Mouse (Mus musculus): ENCODE measurements around the gene Prdm10. TPM values are rescaled to one million over a fixed set of nuclear protein-coding genes. Genes with fewer than 3 reads are reported as not detected.

The Prdm10 gene
- total RNA-seq, 1 experiment from 2014 or later: 9.6 TPM

DNA sequence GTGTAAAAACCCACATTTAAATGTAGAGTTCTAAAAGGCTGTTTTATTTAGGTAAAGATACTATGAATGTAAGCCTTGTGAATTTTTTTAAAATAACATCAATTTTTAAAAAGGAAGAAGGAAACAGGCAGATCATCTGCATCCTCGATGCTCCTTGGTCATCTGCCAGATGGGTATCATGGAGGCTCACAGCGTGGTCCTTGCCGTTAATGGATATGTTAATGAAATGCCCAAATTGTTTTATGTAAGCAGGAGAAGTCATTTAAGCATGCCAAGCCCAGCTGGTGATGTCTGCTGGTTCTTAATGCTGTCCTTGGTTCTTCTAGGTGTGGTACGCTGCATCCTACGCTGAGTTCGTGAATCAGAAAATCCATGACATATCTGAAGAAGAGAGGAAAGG is 54.7 kb downstream of the Prdm10 start:
- ATAC-seq (replicated peaks; ENCODE audit: insufficient number of reproducible peaks, low FRiP score, low TSS enrichment, poor library complexity, severe bottlenecking): no peak

- no peak for ATAC-seq (replicated peaks; ENCODE audit: insufficient number of reproducible peaks, low FRiP score, low TSS enrichment, poor library complexity, severe bottlenecking)
These were observed 64.0 kb downstream of the Prdm10 start for GRCm38 (mm10) chr9:31344289-31344831.

DNA sequence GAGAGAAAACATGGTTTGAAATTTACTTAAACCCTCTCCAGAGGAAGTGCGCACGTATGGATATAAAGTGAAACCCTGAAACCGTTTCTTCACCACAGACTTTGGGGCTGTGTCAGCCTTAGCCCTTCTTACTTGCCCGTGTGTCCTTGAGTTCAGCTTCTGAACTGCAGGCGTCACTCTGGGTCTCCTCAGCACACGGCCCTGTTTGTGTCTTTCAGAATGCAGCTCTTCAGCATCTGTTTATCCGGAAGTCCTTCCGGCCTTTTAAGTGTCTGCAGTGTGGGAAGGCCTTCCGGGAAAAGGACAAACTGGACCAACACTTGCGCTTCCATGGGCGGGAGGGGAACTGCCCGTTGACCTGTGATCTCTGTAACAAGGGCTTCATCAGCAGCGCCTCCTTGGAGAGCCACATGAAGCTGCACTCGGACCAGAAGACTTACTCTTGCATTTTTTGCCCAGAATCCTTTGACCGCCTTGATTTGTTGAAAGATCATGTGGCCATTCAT is 66.3 kb downstream of the Prdm10 start:
- ATAC-seq (replicated peaks; ENCODE audit: insufficient number of reproducible peaks, low FRiP score, low TSS enrichment, poor library complexity, severe bottlenecking): no peak

GRCm38 (mm10) chr9:31348458-31348857 is 68.1 kb downstream of the Prdm10 start:
- no peak for ATAC-seq (replicated peaks; ENCODE audit: insufficient number of reproducible peaks, low FRiP score, low TSS enrichment, poor library complexity, severe bottlenecking)

DNA sequence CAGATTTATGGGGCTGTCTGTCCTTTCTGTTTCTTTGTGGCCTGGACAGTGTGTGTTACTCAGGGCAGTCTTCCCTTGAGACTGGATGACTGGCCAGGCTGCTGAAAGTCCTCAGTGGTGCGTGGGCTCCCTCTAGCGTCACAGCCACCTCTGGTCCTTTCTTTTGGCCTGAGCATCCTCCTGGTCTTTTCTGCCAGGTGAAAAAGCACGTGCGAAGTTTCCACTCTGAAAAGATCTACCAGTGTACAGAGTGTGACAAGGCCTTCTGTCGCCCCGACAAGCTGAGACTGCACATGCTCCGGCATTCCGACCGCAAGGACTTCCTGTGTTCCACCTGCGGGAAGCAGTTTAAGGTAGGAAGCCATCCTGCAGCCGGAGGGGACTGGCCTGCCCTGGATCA is 68.6 kb downstream of the Prdm10 start:
- peak; percentile 82; the same call in 1 of the 2 replicates for ATAC-seq (replicated peaks; ENCODE audit: insufficient number of reproducible peaks, low FRiP score, low TSS enrichment, poor library complexity, severe bottlenecking)

DNA sequence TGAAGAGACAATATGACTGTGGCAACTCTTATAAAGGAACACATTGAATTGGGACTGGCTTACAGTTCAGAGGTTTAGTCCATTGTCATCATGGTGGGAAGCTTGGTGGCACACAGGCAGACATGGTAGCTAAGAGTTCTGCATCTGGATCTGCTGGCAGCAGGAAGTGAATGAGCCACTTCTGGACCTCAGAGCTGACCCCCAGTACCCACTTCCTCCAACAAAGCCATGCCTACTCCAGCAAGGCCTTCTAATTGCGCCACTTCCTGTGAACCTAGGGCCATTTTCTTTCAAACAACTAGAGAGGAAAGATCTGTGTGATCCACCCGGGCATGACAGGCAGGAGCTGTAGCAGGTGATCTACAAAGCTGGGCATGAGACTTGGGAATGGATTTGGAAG is 72.4 kb downstream of the Prdm10 start:
- no peak for ATAC-seq (replicated peaks; ENCODE audit: insufficient number of reproducible peaks, low FRiP score, low TSS enrichment, poor library complexity, severe bottlenecking)

- no peak for ATAC-seq (replicated peaks; ENCODE audit: insufficient number of reproducible peaks, low FRiP score, low TSS enrichment, poor library complexity, severe bottlenecking)
These were observed 73.2 kb downstream of the Prdm10 start for GRCm38 (mm10) chr9:31353518-31353917.

DNA sequence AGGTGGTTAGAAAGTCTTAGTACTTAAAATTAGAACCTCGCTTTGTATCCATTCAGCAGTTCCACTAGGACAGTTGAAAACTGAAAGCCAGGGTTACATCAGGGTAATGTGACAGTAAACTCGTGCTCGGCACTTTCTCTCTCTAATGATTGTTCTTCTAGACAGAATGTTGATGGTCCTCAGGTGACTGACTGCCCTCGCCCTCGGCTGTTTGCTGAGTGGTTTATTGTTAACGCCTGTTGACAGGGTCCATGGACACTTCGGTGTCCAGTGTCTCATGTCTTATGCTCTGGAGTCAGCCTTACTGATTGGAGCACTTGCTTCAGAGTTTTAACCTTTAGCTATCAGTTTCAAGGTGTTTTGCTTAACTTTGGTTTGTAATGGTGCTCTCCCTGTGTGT is 73.7 kb downstream of the Prdm10 start:
- ATAC-seq (replicated peaks; ENCODE audit: insufficient number of reproducible peaks, low FRiP score, low TSS enrichment, poor library complexity, severe bottlenecking): no peak

DNA sequence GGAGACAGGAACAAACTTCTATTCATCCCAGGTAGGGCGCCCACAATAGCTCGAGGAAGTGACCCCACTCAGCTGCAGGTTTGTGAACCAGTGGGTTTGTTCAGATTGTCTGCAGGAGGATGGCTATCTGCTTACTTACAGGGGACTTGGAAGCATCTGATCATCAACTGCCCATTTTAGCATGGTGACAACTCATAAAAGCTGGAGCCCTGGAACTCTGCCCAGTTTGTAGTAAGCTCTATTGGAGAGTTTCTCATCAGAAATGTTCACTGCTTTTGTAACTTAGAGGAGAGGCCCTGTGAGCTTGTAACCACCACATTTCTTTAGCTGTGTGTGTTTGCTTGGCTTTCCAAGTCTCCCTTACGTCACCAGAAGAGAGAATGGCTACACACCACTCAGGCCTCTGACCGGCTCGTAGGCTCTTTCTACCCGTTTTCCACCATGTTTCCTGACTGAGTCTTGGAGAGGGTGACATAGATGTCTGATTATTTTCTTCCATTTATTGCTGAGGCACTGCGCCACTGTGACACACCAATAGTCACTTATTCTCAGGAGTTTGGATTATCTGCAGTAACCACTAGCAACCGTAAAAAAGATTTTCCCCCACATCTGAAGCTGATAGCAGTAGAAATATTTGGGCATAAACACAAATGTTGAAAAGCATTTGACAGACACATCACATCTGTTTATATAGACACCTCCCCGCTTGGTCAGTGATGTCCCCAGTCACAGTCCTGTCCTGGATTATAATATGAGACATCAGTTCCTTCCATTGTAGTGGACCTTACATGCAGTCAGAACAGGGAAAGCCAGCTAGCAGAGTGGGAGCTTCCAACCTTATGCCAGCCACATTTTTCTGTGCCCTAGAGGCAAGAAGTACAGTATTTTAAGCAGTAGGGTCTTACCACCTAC is 83.6 kb downstream of the Prdm10 start:
- no peak for ATAC-seq (replicated peaks; ENCODE audit: insufficient number of reproducible peaks, low FRiP score, low TSS enrichment, poor library complexity, severe bottlenecking)

GRCm38 (mm10) chr9:31365086-31365485 is 84.7 kb downstream of the Prdm10 start:
- no peak for ATAC-seq (replicated peaks; ENCODE audit: insufficient number of reproducible peaks, low FRiP score, low TSS enrichment, poor library complexity, severe bottlenecking)

- no peak for ATAC-seq (replicated peaks; ENCODE audit: insufficient number of reproducible peaks, low FRiP score, low TSS enrichment, poor library complexity, severe bottlenecking)
These were observed 91.4 kb downstream of the Prdm10 start for GRCm38 (mm10) chr9:31371740-31372139.

- ATAC-seq (replicated peaks; ENCODE audit: insufficient number of reproducible peaks, low FRiP score, low TSS enrichment, poor library complexity, severe bottlenecking): no peak
These were observed 96.3 kb downstream of the Prdm10 start for GRCm38 (mm10) chr9:31376661-31377060.

- ATAC-seq (replicated peaks; ENCODE audit: insufficient number of reproducible peaks, low FRiP score, low TSS enrichment, poor library complexity, severe bottlenecking): no peak
These were observed 104.6 kb downstream of the Prdm10 start for GRCm38 (mm10) chr9:31384786-31385499.

GRCm38 (mm10) chr9:31385500-31385869 is 105.1 kb downstream of the Prdm10 start:
- no peak for ATAC-seq (replicated peaks; ENCODE audit: insufficient number of reproducible peaks, low FRiP score, low TSS enrichment, poor library complexity, severe bottlenecking)

DNA sequence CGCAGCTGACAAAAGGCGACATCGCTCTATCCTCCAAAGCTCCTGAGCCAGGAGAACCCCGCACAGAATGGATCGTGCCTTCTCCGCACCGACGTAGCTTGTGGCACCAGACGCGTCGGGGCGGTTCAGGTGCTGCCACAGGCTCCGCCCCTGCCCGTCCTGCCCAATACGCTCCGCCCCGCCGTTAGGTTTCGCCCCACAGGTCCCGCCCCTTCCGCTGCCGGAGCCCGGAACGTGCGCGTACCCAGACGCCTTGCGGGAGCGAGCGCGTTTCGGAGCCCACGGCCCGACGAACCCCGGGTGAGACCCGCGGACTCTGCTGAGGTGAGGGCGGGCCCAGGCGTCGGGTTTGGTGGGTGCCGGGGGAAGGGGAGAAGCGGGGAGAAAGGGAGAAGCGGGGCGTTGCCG is 105.6 kb downstream of the Prdm10 start, which contains the start of gene Nfrkb:
Gene Nfrkb (plus strand): TSS at position 246 of the 408 bp plus-strand sequence.
- peak; percentile 99 for ATAC-seq (replicated peaks; ENCODE audit: insufficient number of reproducible peaks, low FRiP score, low TSS enrichment, poor library complexity, severe bottlenecking)

DNA sequence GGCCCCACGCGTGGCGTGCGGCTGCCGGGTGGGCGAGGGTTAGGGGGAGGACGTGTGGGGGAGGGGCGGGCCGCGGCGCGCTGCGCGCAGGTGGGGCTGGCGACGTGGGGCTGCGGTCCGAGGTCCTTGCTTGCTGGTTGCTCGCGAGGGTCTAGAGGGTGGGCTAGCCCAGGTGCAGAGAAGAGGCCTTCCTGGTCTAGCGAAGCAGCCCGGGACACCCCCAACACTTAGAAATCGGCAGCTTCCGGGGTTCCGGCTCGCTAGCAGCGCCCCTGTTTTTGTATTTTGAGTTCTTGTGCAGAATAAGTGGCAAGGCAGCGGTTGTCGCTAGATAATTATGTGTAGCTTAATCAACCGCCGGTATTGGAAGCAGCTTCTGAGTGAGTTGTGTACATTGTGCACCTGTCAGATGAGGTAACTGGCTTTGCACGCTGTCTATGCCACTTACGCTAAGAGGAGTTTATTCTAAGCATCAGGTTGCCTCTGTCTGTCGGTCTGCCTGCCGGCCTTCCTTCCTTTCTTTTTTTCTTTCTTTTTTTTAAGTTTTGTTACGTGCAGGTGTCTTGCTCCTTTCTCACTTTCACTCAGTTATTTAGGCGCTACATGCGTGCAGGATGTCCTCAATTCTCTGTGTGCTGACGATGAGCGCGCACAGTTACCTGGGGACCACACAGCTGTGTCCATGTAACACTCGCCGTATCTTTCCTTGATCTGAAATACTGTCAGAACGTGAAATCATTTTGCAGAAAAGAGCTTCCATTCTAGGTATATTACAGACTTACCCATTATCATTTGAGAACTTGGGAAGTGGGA is 106.2 kb downstream of the Prdm10 start:
- ATAC-seq (replicated peaks; ENCODE audit: insufficient number of reproducible peaks, low FRiP score, low TSS enrichment, poor library complexity, severe bottlenecking): no peak

DNA sequence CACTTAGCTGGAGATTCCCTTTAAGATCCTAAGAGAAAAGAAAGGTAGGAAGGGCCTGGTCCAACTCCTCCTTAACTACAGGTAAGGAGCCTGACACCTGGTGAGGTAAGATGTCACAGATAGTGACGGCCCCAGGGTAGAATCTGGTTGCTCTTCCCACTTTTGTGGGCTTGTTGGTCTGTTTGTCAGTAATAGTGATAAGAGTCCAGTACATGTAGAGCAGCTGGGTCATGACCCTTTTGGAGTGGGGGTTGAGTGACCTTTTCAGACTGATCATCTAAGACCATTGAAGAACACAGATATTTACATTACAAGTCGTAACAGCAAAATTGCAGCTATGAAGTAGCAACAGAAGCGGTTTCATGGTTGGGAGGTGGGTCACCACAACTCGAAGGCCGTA is 106.9 kb downstream of the Prdm10 start:
- no peak for ATAC-seq (replicated peaks; ENCODE audit: insufficient number of reproducible peaks, low FRiP score, low TSS enrichment, poor library complexity, severe bottlenecking)

GRCm38 (mm10) chr9:31400441-31400840 is 120.1 kb downstream of the Prdm10 start:
- peak; percentile 59; the same call in 1 of the 2 replicates for ATAC-seq (replicated peaks; ENCODE audit: insufficient number of reproducible peaks, low FRiP score, low TSS enrichment, poor library complexity, severe bottlenecking)

DNA sequence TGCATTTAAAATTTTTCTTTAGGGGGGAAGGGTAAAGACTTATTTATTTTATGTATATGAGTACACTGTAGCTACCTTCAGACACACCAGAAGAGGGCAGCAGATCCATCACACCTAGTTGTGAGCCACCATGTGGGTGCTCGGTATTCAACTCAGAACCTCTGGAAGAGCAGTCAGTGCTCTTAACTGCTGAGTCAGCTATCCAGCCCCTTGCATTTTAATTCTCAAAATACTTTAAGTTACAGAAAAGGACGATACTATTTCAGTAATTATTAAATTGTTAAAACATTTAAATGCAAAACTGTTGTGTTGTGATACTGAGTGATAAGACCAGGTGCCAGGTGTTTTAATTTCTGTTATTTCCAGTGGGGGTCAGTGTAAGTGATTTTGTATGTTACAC is 124.0 kb downstream of the Prdm10 start:
- ATAC-seq (replicated peaks; ENCODE audit: insufficient number of reproducible peaks, low FRiP score, low TSS enrichment, poor library complexity, severe bottlenecking): no peak
